Mouse (Mus musculus): ENCODE measurements at regions not wholly inside any gene's neighbourhood (a gene's known extent, or its start where the extent isn't known, plus 50 kb on each side); places are given as distances from the start of the nearest gene placed in this dataset.

GRCm38 (mm10) chr13:71874986-71875385 lies 88.5 kb downstream of the Irx1 start:
- 84% methylated on average over 5 of the region's 5 CpGs for WGBS
- no peaks in the 10 kb centered on the region for H3K27me3 ChIP-seq (ENCODE audit: control insufficient read depth, insufficient read depth, low read length)
- DNase-seq (ENCODE audit: low spot score): no peak
- H3K9ac ChIP-seq (ENCODE audit: low read depth, low read length): no peak overlapping the region
- H3K36me3 ChIP-seq (ENCODE audit: control insufficient read depth, insufficient read depth, low read length): no peaks in the 10 kb centered on the region
- no peak overlapping the region for H3K4me2 ChIP-seq (replicated peaks; ENCODE audit: low read depth, low read length)
- H3K27ac ChIP-seq (ENCODE audit: low read depth, low read length): no peak overlapping the region
- no peaks in the 10 kb centered on the region for H3K9me3 ChIP-seq (ENCODE audit: control insufficient read depth, low read length)
- ATAC-seq (ENCODE audit: low FRiP score): no peak
- H3K4me1 ChIP-seq (replicated peaks; ENCODE audit: control insufficient read depth, insufficient read depth, low read length): no peaks in the 10 kb centered on the region
- no peak overlapping the region for H3K4me3 ChIP-seq (ENCODE audit: low read depth, low read length)

- ATAC-seq (ENCODE audit: low FRiP score) (no peak), DNase-seq (ENCODE audit: low spot score) (no peak)
- 80% methylated on average over 6 of the region's 6 CpGs for WGBS
- no peaks in the 10 kb centered on the region for H3K27me3 ChIP-seq (ENCODE audit: control insufficient read depth, insufficient read depth, low read length)
- no peak overlapping the region for H3K27ac ChIP-seq (ENCODE audit: low read depth, low read length)
- no peaks in the 10 kb centered on the region for H3K9me3 ChIP-seq (ENCODE audit: control insufficient read depth, low read length)
- H3K4me1 ChIP-seq (replicated peaks; ENCODE audit: control insufficient read depth, insufficient read depth, low read length): no peaks in the 10 kb centered on the region
- H3K9ac ChIP-seq (ENCODE audit: low read depth, low read length): no peak overlapping the region
- H3K4me2 ChIP-seq (replicated peaks; ENCODE audit: low read depth, low read length): no peak overlapping the region
- H3K4me3 ChIP-seq (ENCODE audit: low read depth, low read length): no peak overlapping the region
- H3K36me3 ChIP-seq (ENCODE audit: control insufficient read depth, insufficient read depth, low read length): no peaks in the 10 kb centered on the region
Measured at GRCm38 (mm10) chr13:71868763-71869162, 94.8 kb downstream of the Irx1 start.

GRCm38 (mm10) chr13:71853426-71854025 lies 110.0 kb downstream of the Irx1 start:
- no peaks in the 10 kb centered on the region for H3K36me3 ChIP-seq (ENCODE audit: control insufficient read depth, insufficient read depth, low read length)
- no peaks in the 10 kb centered on the region for H3K4me1 ChIP-seq (replicated peaks; ENCODE audit: control insufficient read depth, insufficient read depth, low read length)
- no peak overlapping the region for H3K9ac ChIP-seq (ENCODE audit: low read depth, low read length)
- no peak overlapping the region for H3K4me3 ChIP-seq (ENCODE audit: low read depth, low read length)
- ATAC-seq (ENCODE audit: low FRiP score) (no peak), DNase-seq (ENCODE audit: low spot score) (no peak)
- H3K9me3 ChIP-seq (ENCODE audit: control insufficient read depth, low read length): no peaks in the 10 kb centered on the region
- 68% methylated on average over 7 of the region's 7 CpGs for WGBS
- no peak overlapping the region for H3K27ac ChIP-seq (ENCODE audit: low read depth, low read length)
- no peak overlapping the region for H3K4me2 ChIP-seq (replicated peaks; ENCODE audit: low read depth, low read length)
- H3K27me3 ChIP-seq (ENCODE audit: control insufficient read depth, insufficient read depth, low read length): no peaks in the 10 kb centered on the region

- peak; percentile 45 for DNase-seq (ENCODE audit: low spot score)
- Histone ChIP-seq H3K36me3 (ENCODE audit: control insufficient read depth, insufficient read depth, low read length) (no peaks in the 10 kb centered on the region), H3K27ac (ENCODE audit: low read depth, low read length) (no peak overlapping the region), H3K9me3 (ENCODE audit: control insufficient read depth, low read length) (no peaks in the 10 kb centered on the region), H3K4me2 (replicated peaks; ENCODE audit: low read depth, low read length) (no peak overlapping the region), H3K9ac (ENCODE audit: low read depth, low read length) (no peak overlapping the region), H3K4me3 (ENCODE audit: low read depth, low read length) (no peak overlapping the region), H3K4me1 (replicated peaks; ENCODE audit: control insufficient read depth, insufficient read depth, low read length) (no peaks in the 10 kb centered on the region; the same call in 1 of the 2 replicates), H3K27me3 (ENCODE audit: control insufficient read depth, insufficient read depth, low read length) (no peaks in the 10 kb centered on the region)
- 43% methylated on average over 16 of the region's 16 CpGs for WGBS
- ATAC-seq (ENCODE audit: low FRiP score): peak; percentile 86
Measured at GRCm38 (mm10) chr13:71804032-71804958, 159.2 kb downstream of the Irx1 start.

GRCm38 (mm10) chr13:71798288-71798687 lies 165.2 kb downstream of the Irx1 start:
- ATAC-seq (ENCODE audit: low FRiP score) (no peak), DNase-seq (ENCODE audit: low spot score) (no peak)
- Histone ChIP-seq H3K9ac (ENCODE audit: low read depth, low read length) (no peak overlapping the region), H3K4me3 (ENCODE audit: low read depth, low read length) (no peak overlapping the region), H3K4me2 (replicated peaks; ENCODE audit: low read depth, low read length) (no peak overlapping the region), H3K9me3 (ENCODE audit: control insufficient read depth, low read length) (no peaks in the 10 kb centered on the region), H3K27me3 (ENCODE audit: control insufficient read depth, insufficient read depth, low read length) (no peaks in the 10 kb centered on the region), H3K36me3 (ENCODE audit: control insufficient read depth, insufficient read depth, low read length) (no peaks in the 10 kb centered on the region), H3K27ac (ENCODE audit: low read depth, low read length) (no peak overlapping the region), H3K4me1 (replicated peaks; ENCODE audit: control insufficient read depth, insufficient read depth, low read length) (no peaks in the 10 kb centered on the region)
- 85% methylated on average over 6 of the region's 6 CpGs for WGBS

GRCm38 (mm10) chr13:71784740-71785139 lies 178.8 kb downstream of the Irx1 start:
- 45% methylated on average over 10 of the region's 10 CpGs for WGBS
- peak; percentile 33 for DNase-seq (ENCODE audit: low spot score)

GRCm38 (mm10) chr13:71747003-71747965 lies 216.2 kb downstream of the Irx1 start:
- H3K27ac ChIP-seq (ENCODE audit: low read depth, low read length): no peak overlapping the region
- DNase-seq (ENCODE audit: low spot score): no peak
- no peak overlapping the region for H3K4me3 ChIP-seq (ENCODE audit: low read depth, low read length)
- WGBS: 82% methylated on average over 11 of the region's 11 CpGs
- ATAC-seq (ENCODE audit: low FRiP score): no peak
- no peaks in the 10 kb centered on the region for H3K4me1 ChIP-seq (replicated peaks; ENCODE audit: control insufficient read depth, insufficient read depth, low read length)
- H3K4me2 ChIP-seq (replicated peaks; ENCODE audit: low read depth, low read length): no peak overlapping the region
- no peaks in the 10 kb centered on the region for H3K9me3 ChIP-seq (ENCODE audit: control insufficient read depth, low read length)
- H3K9ac ChIP-seq (ENCODE audit: low read depth, low read length): no peak overlapping the region
- H3K36me3 ChIP-seq (ENCODE audit: control insufficient read depth, insufficient read depth, low read length): no peaks in the 10 kb centered on the region
- no peaks in the 10 kb centered on the region for H3K27me3 ChIP-seq (ENCODE audit: control insufficient read depth, insufficient read depth, low read length)

More at GRCm38 (mm10) chr13:71784740-71785139, 178.8 kb downstream of the Irx1 start:
- peak overlapping the region; percentile 4; the same call in 1 of the 2 replicates for H3K27ac ChIP-seq (ENCODE audit: low read depth, low read length)
- H3K27me3 ChIP-seq (ENCODE audit: control insufficient read depth, insufficient read depth, low read length): no peaks in the 10 kb centered on the region
- no peaks in the 10 kb centered on the region for H3K36me3 ChIP-seq (ENCODE audit: control insufficient read depth, insufficient read depth, low read length)
- H3K4me3 ChIP-seq (ENCODE audit: low read depth, low read length): no peak overlapping the region
- no peaks in the 10 kb centered on the region for H3K4me1 ChIP-seq (replicated peaks; ENCODE audit: control insufficient read depth, insufficient read depth, low read length)
- no peak overlapping the region for H3K4me2 ChIP-seq (replicated peaks; ENCODE audit: low read depth, low read length)
- H3K9ac ChIP-seq (ENCODE audit: low read depth, low read length): no peak overlapping the region
- no peaks in the 10 kb centered on the region for H3K9me3 ChIP-seq (ENCODE audit: control insufficient read depth, low read length)
- ATAC-seq (ENCODE audit: low FRiP score): peak; percentile 54; the same call in 1 of the 2 replicates

- no peak for ATAC-seq (ENCODE audit: low FRiP score)
- DNase-seq (ENCODE audit: low spot score): no peak
- H3K4me2 ChIP-seq (replicated peaks; ENCODE audit: low read depth, low read length): no peak overlapping the region
- H3K9ac ChIP-seq (ENCODE audit: low read depth, low read length): no peak overlapping the region
- no peaks in the 10 kb centered on the region for H3K9me3 ChIP-seq (ENCODE audit: control insufficient read depth, low read length)
- no peak overlapping the region for H3K27ac ChIP-seq (ENCODE audit: low read depth, low read length)
- 62% methylated on average over 3 of the region's 3 CpGs for WGBS
- no peak overlapping the region for H3K4me3 ChIP-seq (ENCODE audit: low read depth, low read length)
- no peaks in the 10 kb centered on the region for H3K27me3 ChIP-seq (ENCODE audit: control insufficient read depth, insufficient read depth, low read length)
- H3K36me3 ChIP-seq (ENCODE audit: control insufficient read depth, insufficient read depth, low read length): no peaks in the 10 kb centered on the region
- H3K4me1 ChIP-seq (replicated peaks; ENCODE audit: control insufficient read depth, insufficient read depth, low read length): no peaks in the 10 kb centered on the region
Measured at GRCm38 (mm10) chr13:71746534-71746933, 217.0 kb downstream of the Irx1 start.

All from hindbrain, embryonic 11.5 days (tissue).